Mouse (Mus musculus) testis, adult 10 weeks (tissue): ENCODE data around the gene Rps6ka5. TPM values are rescaled to one million over a fixed set of nuclear protein-coding genes. Genes with fewer than 3 reads are reported as not detected.

ENCODE experiments used
- polyA plus RNA-seq: library from polyadenylated mRNA; stranded (reverse); fragments of 350-450 nt; fragmentation: Illumina TruSeq; extraction: RNeasy Lipid Tissue Mini Kit (QIAGEN cat#74804); gene quantifications from one replicate; pipeline ENCODE4 v1.2.3, GENCODE M21; 2014; ENCODE audit warnings: low read depth, low replicate concordance

The Rps6ka5 gene
- polyA plus RNA-seq, result 21.3 TPM

DNA sequence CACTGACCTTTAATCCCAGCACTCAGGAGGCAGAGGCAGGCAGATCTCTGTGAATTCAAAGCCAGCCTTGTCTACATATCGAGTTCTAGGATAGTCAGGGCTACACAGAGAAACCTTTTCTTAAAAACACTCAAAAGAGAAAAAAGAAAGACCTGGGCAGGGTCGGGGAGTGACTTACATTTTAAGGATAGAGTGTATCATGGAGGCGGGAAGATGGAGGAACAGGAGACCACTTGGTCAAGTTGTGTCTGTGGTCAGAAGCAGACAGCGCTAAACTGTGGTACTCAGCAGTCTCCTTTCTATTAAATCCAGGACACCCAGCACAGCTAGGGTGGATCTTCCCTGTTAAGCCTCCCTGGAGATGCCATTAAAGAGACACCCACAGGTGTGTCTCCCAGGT, at the start of gene Rps6ka5:
Gene Rps6ka5 (minus strand): TSS at position 333 of the 400 bp plus-strand sequence.

DNA sequence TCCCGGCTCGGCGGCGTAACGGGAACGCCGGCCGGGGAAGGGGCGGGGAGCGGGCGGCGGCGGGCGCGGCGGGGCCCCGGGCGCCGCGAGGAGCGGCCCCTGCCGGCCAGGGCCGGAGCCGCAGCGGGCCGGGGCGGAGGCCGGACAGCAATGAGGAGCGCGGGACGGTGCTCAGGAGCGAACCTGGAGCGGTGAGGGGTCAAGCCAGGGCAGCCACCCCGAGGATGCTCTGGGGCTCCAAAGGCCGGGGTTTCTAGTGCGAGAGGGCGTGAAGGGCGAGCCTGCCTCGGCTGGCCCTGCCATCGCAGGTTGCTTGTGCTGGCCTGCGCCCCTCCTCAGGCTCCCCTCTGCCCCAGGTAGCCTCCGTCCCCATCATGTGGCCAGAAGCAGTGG, 206.0 kb downstream of the Rps6ka5 start, which contains the start of gene Ttc7b:
Gene Ttc7b (minus strand): TSS at position 33 of the 393 bp plus-strand sequence.

Other genes with a start within 250 kb of the Rps6ka5 start
- gene Ttc7b, start 206.2 kb downstream of the Rps6ka5 start, polyA plus RNA-seq, result 5.2 TPM
- 1.1 TPM for gene Dglucy, start 52.1 kb upstream of the Rps6ka5 start, polyA plus RNA-seq
- 1.3 TPM for gene Gpr68, start 181.2 kb upstream of the Rps6ka5 start, polyA plus RNA-seq